Mouse (Mus musculus) midbrain, embryonic 11.5 days (tissue): Measurements from ENCODE around the gene Ptprm. TPM values are rescaled to one million over a fixed set of nuclear protein-coding genes. Genes with fewer than 3 reads are reported as not detected.
A peak's percentile ranks its signal among the peaks of the same experiment; 100 is the strongest.

Experiments
- ATAC-seq: fragments of 200-750 bp; cut with Nextera tagmentation; 2 replicates; pipeline ENCODE4 v1.8.0; 2017; ENCODE audit warnings: moderate TSS enrichment, moderate library complexity; ENCODE audit not compliant: low FRiP score
- DNase-seq: peaks from one replicate; pipeline ENCODE4 v3.0.0; 2015; ENCODE audit warnings: low spot score; ENCODE audit errors: missing footprints
- H3K27ac ChIP-seq: fragments of 300-500 bp; sonication (generic); 2 replicates; pipeline ENCODE4 v1.5.1; 2014; ENCODE audit warnings: low read depth, low read length
- H3K27me3 ChIP-seq: fragments of 300-500 bp; sonication (generic); 2 replicates; pipeline ENCODE4 v1.6.1; 2014; ENCODE audit warnings: mild to moderate bottlenecking, low read length, moderate library complexity, mixed read lengths; ENCODE audit not compliant: control insufficient read depth, insufficient read depth
- H3K36me3 ChIP-seq: fragments of 300-500 bp; sonication (generic); 2 replicates; pipeline ENCODE4 v1.6.1; 2014; ENCODE audit warnings: mild to moderate bottlenecking, low read length, moderate library complexity, mixed read lengths; ENCODE audit not compliant: control insufficient read depth, insufficient read depth
- H3K4me1 ChIP-seq: fragments of 300-500 bp; sonication (generic); 2 replicates; pipeline ENCODE4 v1.6.1; 2014; ENCODE audit warnings: low read length; ENCODE audit not compliant: control insufficient read depth, insufficient read depth
- H3K4me2 ChIP-seq: fragments of 300-500 bp; sonication (generic); 2 replicates; pipeline ENCODE4 v1.6.1; 2014; ENCODE audit warnings: mild to moderate bottlenecking, moderate library complexity
- H3K4me3 ChIP-seq: fragments of 300-500 bp; sonication (generic); 2 replicates; pipeline ENCODE4 v1.5.1; 2014; ENCODE audit warnings: low read depth, low read length
- H3K9ac ChIP-seq: fragments of 300-500 bp; sonication (generic); 2 replicates; pipeline ENCODE4 v1.6.1; 2014; ENCODE audit warnings: low read length
- H3K9me3 ChIP-seq: fragments of 300-500 bp; sonication (generic); 2 replicates; pipeline ENCODE4 v1.6.1; 2016; ENCODE audit warnings: low read length; ENCODE audit not compliant: control insufficient read depth
- WGBS: fragments of 180-500 bp; shearing (Covaris S2); extraction: QIAGEN DNeasy Blood & Tissue Kit; methylation state at CpG from one replicate; pipeline ENCODE4 v1.1.7; 2014; 5-methylcytosine and 5-hydroxymethylcytosine counted together
- polyA plus RNA-seq: library from polyadenylated mRNA; unstranded; fragments of >200 nt; fragmentation: Nextera tagmentation; extraction: Ambion mirVana; gene quantifications from 2 replicates; pipeline ENCODE4 v1.2.1, GENCODE M21; 2014

Ptprm gene
- polyA plus RNA-seq, 1 experiment from 2014 or later: 8.9 TPM

DNA sequence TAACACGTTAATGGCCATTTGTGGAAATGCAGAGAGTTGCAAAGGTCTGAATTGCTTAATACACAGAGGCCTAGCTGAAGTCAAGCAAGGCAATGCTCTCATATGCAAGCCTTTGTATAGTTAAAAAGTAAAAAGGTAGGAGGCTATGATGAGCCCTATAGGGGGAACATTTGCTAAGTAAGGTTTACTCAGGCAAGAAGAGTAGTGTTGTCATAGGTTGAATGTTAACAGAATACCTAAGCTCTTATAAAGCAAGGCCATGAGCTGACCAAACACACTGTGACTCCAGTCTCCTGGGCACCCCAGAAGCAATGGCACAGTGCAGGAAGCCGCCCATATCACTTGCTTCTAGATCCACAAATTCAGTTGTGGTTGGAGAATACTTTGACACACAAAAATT lies 267.4 kb downstream of the Ptprm start:
- H3K4me3 ChIP-seq: no peak overlapping the region
- H3K4me1 ChIP-seq: no peaks in the 10 kb centered on the region
- ATAC-seq (no peak), DNase-seq (no peak)
- H3K9me3 ChIP-seq: no peaks in the 10 kb centered on the region
- no peaks in the 10 kb centered on the region for H3K36me3 ChIP-seq
- H3K27me3 ChIP-seq: no peaks in the 10 kb centered on the region
- H3K9ac ChIP-seq: no peak overlapping the region
- no peak overlapping the region for H3K27ac ChIP-seq
- no peak overlapping the region for H3K4me2 ChIP-seq
- 78% methylated on average over 2 of the region's 2 CpGs for WGBS

DNA sequence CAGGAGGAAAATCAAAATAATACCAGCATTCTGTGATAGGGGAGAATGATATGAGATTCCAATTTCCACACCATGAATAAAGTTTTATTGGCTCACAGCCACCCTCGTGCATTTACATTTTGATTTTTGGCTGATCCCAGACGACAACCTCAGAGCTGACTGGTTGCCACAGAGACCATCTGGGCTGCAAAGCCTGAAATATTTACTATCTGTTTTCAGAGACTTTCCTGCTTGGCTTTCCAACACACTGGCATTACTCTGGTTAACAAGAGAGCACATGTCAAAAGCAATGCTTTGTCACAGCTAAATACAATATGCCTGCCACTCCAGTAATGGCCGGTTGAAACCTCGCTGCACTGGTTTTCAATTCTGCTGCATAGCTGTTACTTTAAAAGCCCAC lies 269.8 kb downstream of the Ptprm start:
- Histone ChIP-seq H3K27ac (no peak overlapping the region), H3K36me3 (no peaks in the 10 kb centered on the region), H3K27me3 (no peaks in the 10 kb centered on the region), H3K4me3 (no peak overlapping the region), H3K9me3 (no peaks in the 10 kb centered on the region), H3K4me1 (no peaks in the 10 kb centered on the region), H3K9ac (no peak overlapping the region), H3K4me2 (no peak overlapping the region)
- DNase-seq (no peak), ATAC-seq (no peak)
- 67% methylated on average over 4 of the region's 4 CpGs for WGBS

GRCm38 (mm10) chr17:67084093-67084492 lies 270.2 kb downstream of the Ptprm start:
- Histone ChIP-seq H3K4me1 (no peaks in the 10 kb centered on the region), H3K4me3 (no peak overlapping the region), H3K9ac (no peak overlapping the region), H3K36me3 (no peaks in the 10 kb centered on the region), H3K4me2 (no peak overlapping the region), H3K27ac (no peak overlapping the region), H3K27me3 (no peaks in the 10 kb centered on the region), H3K9me3 (no peaks in the 10 kb centered on the region)
- 82% methylated on average over 5 of the region's 5 CpGs for WGBS
- DNase-seq (no peak), ATAC-seq (no peak)

GRCm38 (mm10) chr17:67079570-67079969 lies 274.7 kb downstream of the Ptprm start:
- WGBS: 84% methylated on average over 1 of the region's 1 CpGs
- Histone ChIP-seq H3K27ac (no peak overlapping the region), H3K36me3 (no peaks in the 10 kb centered on the region), H3K9me3 (no peaks in the 10 kb centered on the region), H3K4me3 (no peak overlapping the region), H3K4me2 (no peak overlapping the region), H3K27me3 (no peaks in the 10 kb centered on the region), H3K4me1 (no peaks in the 10 kb centered on the region), H3K9ac (no peak overlapping the region)
- no peak for DNase-seq
- no peak for ATAC-seq

- H3K9me3 ChIP-seq: no peaks in the 10 kb centered on the region
- H3K4me2 ChIP-seq: no peak overlapping the region
- H3K36me3 ChIP-seq: no peaks in the 10 kb centered on the region
- H3K9ac ChIP-seq: no peak overlapping the region
- H3K4me3 ChIP-seq: no peak overlapping the region
- ATAC-seq: no peak
- no peaks in the 10 kb centered on the region for H3K27me3 ChIP-seq
- no peak overlapping the region for H3K27ac ChIP-seq
- no peaks in the 10 kb centered on the region for H3K4me1 ChIP-seq
- DNase-seq: peak; percentile 35
- WGBS: 82% methylated on average over 4 of the region's 4 CpGs
Observed at GRCm38 (mm10) chr17:67073580-67073979, 280.7 kb downstream of the Ptprm start.

DNA sequence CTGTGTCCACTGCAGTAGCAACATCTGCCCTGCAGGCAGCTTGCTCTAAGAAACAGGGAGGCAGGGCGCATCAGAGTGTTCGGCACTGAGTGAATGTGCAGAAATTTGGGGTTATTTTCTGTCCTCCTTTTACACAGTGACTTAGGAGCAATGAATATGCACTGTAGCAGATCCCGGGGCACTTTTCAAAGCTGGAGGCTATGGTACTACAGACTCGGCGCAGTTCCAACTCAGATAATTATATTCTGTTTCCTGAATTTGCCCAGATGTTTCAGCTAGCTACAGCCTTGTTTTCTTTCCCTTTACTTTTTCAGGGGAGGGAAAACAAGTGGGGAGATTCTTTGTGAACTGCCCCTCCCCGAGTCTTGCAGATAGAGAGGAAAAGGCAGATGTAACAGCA lies 281.1 kb downstream of the Ptprm start:
- H3K9ac ChIP-seq: no peak overlapping the region
- no peak overlapping the region for H3K4me3 ChIP-seq
- DNase-seq (peak; percentile 65), ATAC-seq (no peak)
- no peaks in the 10 kb centered on the region for H3K27me3 ChIP-seq
- no peaks in the 10 kb centered on the region for H3K36me3 ChIP-seq
- H3K27ac ChIP-seq: no peak overlapping the region
- H3K4me1 ChIP-seq: no peaks in the 10 kb centered on the region
- no peak overlapping the region for H3K4me2 ChIP-seq
- H3K9me3 ChIP-seq: no peaks in the 10 kb centered on the region
- 89% methylated on average over 6 of the region's 6 CpGs for WGBS

DNA sequence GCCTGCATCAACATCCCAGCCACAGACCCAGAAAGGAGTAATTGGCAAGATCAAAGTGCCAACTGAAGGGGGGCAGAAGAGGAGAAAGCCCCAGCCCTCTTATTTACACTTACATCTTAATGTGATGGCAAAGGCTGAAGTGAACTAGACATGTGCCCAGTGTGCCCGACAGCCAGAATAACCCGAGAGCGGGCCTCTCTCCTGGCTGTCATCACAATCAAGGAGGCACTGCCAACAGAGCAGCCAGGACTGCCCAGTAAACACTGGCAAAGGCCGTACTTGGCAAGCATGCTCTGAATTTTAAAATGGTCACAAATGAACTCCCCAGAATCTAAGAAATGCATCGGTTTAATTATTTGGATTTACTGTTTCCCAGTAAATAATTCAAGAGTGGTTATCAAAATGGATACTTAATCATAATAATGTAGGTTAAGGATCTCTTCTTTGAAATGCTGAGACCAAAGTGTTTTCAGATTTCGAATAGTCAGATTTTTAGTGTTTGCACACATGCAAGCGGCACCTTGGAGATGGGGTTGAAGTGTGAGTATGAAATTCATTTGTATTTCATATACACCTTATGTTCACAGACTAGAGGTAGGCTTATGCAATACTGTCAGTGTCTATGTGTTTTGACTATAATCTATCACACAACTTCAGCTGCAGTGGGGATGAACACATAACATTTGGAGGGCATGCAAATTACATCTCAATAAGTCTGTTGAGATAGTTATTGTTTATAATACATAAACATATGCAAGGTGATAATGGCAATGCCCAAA lies 282.8 kb downstream of the Ptprm start:
- no peak for ATAC-seq
- Histone ChIP-seq H3K9ac (no peak overlapping the region), H3K27ac (no peak overlapping the region), H3K4me2 (no peak overlapping the region), H3K9me3 (no peaks in the 10 kb centered on the region), H3K4me3 (no peak overlapping the region), H3K4me1 (no peaks in the 10 kb centered on the region), H3K36me3 (no peaks in the 10 kb centered on the region), H3K27me3 (no peaks in the 10 kb centered on the region)
- WGBS: 84% methylated on average over 7 of the region's 7 CpGs
- DNase-seq: peak; percentile 57

GRCm38 (mm10) chr17:67063611-67064010 lies 290.6 kb downstream of the Ptprm start:
- Histone ChIP-seq H3K27me3 (no peaks in the 10 kb centered on the region), H3K4me1 (no peaks in the 10 kb centered on the region), H3K4me3 (no peak overlapping the region), H3K9me3 (no peaks in the 10 kb centered on the region), H3K36me3 (no peaks in the 10 kb centered on the region), H3K27ac (no peak overlapping the region), H3K9ac (no peak overlapping the region), H3K4me2 (no peak overlapping the region)
- WGBS: 78% methylated on average over 5 of the region's 5 CpGs
- no peak for ATAC-seq
- no peak for DNase-seq

DNA sequence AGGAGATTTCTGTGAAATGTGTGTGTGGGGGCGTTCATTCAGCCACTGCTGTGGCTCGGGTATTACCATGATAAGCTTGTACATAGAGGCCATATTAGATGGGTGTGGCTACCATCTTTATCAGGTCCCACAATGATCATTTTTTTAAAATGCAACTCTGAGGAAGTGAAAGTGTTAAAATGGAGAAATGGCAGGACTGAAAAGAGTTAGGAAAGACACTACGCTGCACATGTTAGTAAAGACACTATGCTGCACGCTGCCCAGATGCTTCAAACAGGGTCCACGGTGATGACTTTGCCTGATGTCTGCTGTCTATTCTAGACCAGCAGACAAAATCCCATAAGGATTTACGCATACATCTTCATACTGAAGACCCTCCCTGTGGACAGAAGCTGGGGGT lies 298.6 kb downstream of the Ptprm start:
- WGBS: 89% methylated on average over 6 of the region's 6 CpGs
- Histone ChIP-seq H3K27ac (no peak overlapping the region), H3K4me2 (no peak overlapping the region), H3K27me3 (no peaks in the 10 kb centered on the region), H3K4me3 (no peak overlapping the region), H3K36me3 (no peaks in the 10 kb centered on the region), H3K9ac (no peak overlapping the region), H3K9me3 (no peaks in the 10 kb centered on the region), H3K4me1 (no peaks in the 10 kb centered on the region)
- no peak for DNase-seq
- no peak for ATAC-seq
